Mouse (Mus musculus) liver, embryonic 13.5 days (tissue): Measurements from ENCODE around the gene Tmem164. TPM values are rescaled to one million over a fixed set of nuclear protein-coding genes. Genes with fewer than 3 reads are reported as not detected.
A peak's percentile ranks its signal among the peaks of the same experiment; 100 is the strongest.

Experiments
- ATAC-seq: fragments of 200-750 bp; cut with Nextera tagmentation; 2 replicates; pipeline ENCODE4 v1.8.0; 2017; ENCODE audit warnings: low read depth, mild to moderate bottlenecking, moderate number of reproducible peaks, moderate library complexity
- DNase-seq: peaks from one replicate; pipeline ENCODE4 v3.0.0; 2022
- H3K27ac ChIP-seq: fragments of 300-500 bp; sonication (generic); 2 replicates; pipeline ENCODE4 v1.5.1; 2015; ENCODE audit warnings: moderate library complexity, mild to moderate bottlenecking, inconsistent platforms
- H3K27me3 ChIP-seq: fragments of 300-500 bp; sonication (generic); 2 replicates; pipeline ENCODE4 v1.6.1; 2015; ENCODE audit warnings: mild to moderate bottlenecking, inconsistent platforms
- H3K36me3 ChIP-seq: fragments of 300-500 bp; sonication (generic); 2 replicates; pipeline ENCODE4 v1.6.1; 2015; ENCODE audit warnings: mild to moderate bottlenecking, inconsistent platforms
- H3K4me1 ChIP-seq: fragments of 300-500 bp; sonication (generic); replicated peaks from 2 replicates; pipeline ENCODE4 v1.6.1; 2015; ENCODE audit warnings: inconsistent platforms
- H3K4me2 ChIP-seq: fragments of 300-500 bp; sonication (generic); 2 replicates; pipeline ENCODE4 v1.6.1; 2015; ENCODE audit warnings: inconsistent platforms, mild to moderate bottlenecking, moderate library complexity
- H3K4me3 ChIP-seq: fragments of 300-500 bp; sonication (generic); replicated peaks from 2 replicates; pipeline ENCODE4 v1.5.1; 2015; ENCODE audit warnings: mild to moderate bottlenecking, inconsistent platforms
- H3K9ac ChIP-seq: fragments of 300-500 bp; sonication (generic); 2 replicates; pipeline ENCODE4 v1.6.1; 2015; ENCODE audit warnings: mild to moderate bottlenecking, inconsistent platforms
- H3K9me3 ChIP-seq: fragments of 300-500 bp; sonication (generic); replicated peaks from 2 replicates; pipeline ENCODE4 v1.6.1; 2016; ENCODE audit warnings: inconsistent platforms
- WGBS: fragments of 180-500 bp; shearing (Covaris S2); methylation state at CpG from one replicate; pipeline ENCODE4 v1.1.7; 2015; ENCODE audit not compliant: insufficient replicate concordance; 5-methylcytosine and 5-hydroxymethylcytosine counted together
- polyA plus RNA-seq: library from polyadenylated mRNA; unstranded; fragments of >200 nt; fragmentation: Nextera tagmentation; extraction: Ambion mirVana; gene quantifications from 2 replicates; pipeline ENCODE4 v1.2.1, GENCODE M21; 2015

The Tmem164 gene
- polyA plus RNA-seq, 1 experiment from 2014 or later = 24.1 TPM

GRCm38 (mm10) chrX:142755542-142755941, 74.3 kb downstream of the Tmem164 start:
- DNase-seq = no peak
- Histone ChIP-seq H3K9me3 (no peaks in the 10 kb centered on the region), H3K4me1 (no peaks in the 10 kb centered on the region), H3K27ac (no peak overlapping the region), H3K36me3 (peaks cover 7% of the 10 kb centered on the region; the same call in 1 of the 2 replicates), H3K4me2 (no peak overlapping the region), H3K4me3 (no peak overlapping the region), H3K27me3 (no peaks in the 10 kb centered on the region), H3K9ac (no peak overlapping the region)
- WGBS = 80% methylated on average over 6 of the region's 6 CpGs
- no peak for ATAC-seq

- no peak overlapping the region for H3K9ac ChIP-seq
- no peaks in the 10 kb centered on the region; the same call in 1 of the 2 replicates for H3K27me3 ChIP-seq
- H3K9me3 ChIP-seq = no peaks in the 10 kb centered on the region
- peaks cover 7% of the 10 kb centered on the region; the same call in 1 of the 2 replicates for H3K36me3 ChIP-seq
- no peaks in the 10 kb centered on the region for H3K4me1 ChIP-seq
- WGBS = 81% methylated on average over 6 of the region's 6 CpGs
- H3K27ac ChIP-seq = no peak overlapping the region
- H3K4me2 ChIP-seq = no peak overlapping the region
- H3K4me3 ChIP-seq = no peak overlapping the region
- no peak for DNase-seq
- ATAC-seq = no peak
These were observed 79.2 kb downstream of the Tmem164 start for GRCm38 (mm10) chrX:142760415-142760814.

GRCm38 (mm10) chrX:142763337-142763736, 82.1 kb downstream of the Tmem164 start:
- Histone ChIP-seq H3K9me3 (no peaks in the 10 kb centered on the region), H3K9ac (no peak overlapping the region), H3K4me3 (no peak overlapping the region), H3K4me2 (no peak overlapping the region), H3K27me3 (no peaks in the 10 kb centered on the region; the same call in 1 of the 2 replicates), H3K36me3 (no peaks in the 10 kb centered on the region), H3K27ac (no peak overlapping the region), H3K4me1 (no peaks in the 10 kb centered on the region)
- DNase-seq (no peak), ATAC-seq (no peak)
- WGBS = 63% methylated on average over 7 of the region's 7 CpGs

GRCm38 (mm10) chrX:142769698-142770097, 88.5 kb downstream of the Tmem164 start:
- Histone ChIP-seq H3K4me2 (no peak overlapping the region), H3K27me3 (no peaks in the 10 kb centered on the region), H3K9me3 (no peaks in the 10 kb centered on the region), H3K4me1 (no peaks in the 10 kb centered on the region), H3K9ac (no peak overlapping the region), H3K36me3 (peaks cover 12% of the 10 kb centered on the region; the same call in 1 of the 2 replicates), H3K27ac (no peak overlapping the region), H3K4me3 (no peak overlapping the region)
- no peak for DNase-seq
- WGBS = 86% methylated on average over 6 of the region's 6 CpGs
- no peak for ATAC-seq

- no peak for DNase-seq
- 69% methylated on average over 4 of the region's 4 CpGs for WGBS
- H3K9ac ChIP-seq = no peak overlapping the region
These were observed 92.5 kb downstream of the Tmem164 start for GRCm38 (mm10) chrX:142773658-142774057.

GRCm38 (mm10) chrX:142776131-142776530, 94.9 kb downstream of the Tmem164 start:
- no peak overlapping the region for H3K9ac ChIP-seq
- H3K4me3 ChIP-seq = no peak overlapping the region
- H3K4me1 ChIP-seq = peaks cover 24% of the 10 kb centered on the region
- no peaks in the 10 kb centered on the region for H3K27me3 ChIP-seq
- ATAC-seq (no peak), DNase-seq (no peak)
- H3K4me2 ChIP-seq = no peak overlapping the region
- WGBS = 59% methylated on average over 4 of the region's 4 CpGs
- H3K36me3 ChIP-seq = peaks cover 18% of the 10 kb centered on the region
- H3K27ac ChIP-seq = no peak overlapping the region
- no peaks in the 10 kb centered on the region for H3K9me3 ChIP-seq

More at GRCm38 (mm10) chrX:142773658-142774057, 92.5 kb downstream of the Tmem164 start:
- H3K9me3 ChIP-seq = no peaks in the 10 kb centered on the region
- peaks cover 11% of the 10 kb centered on the region for H3K4me1 ChIP-seq
- no peak for ATAC-seq
- no peak overlapping the region for H3K27ac ChIP-seq
- no peaks in the 10 kb centered on the region for H3K27me3 ChIP-seq
- H3K4me2 ChIP-seq = no peak overlapping the region
- H3K4me3 ChIP-seq = no peak overlapping the region
- H3K36me3 ChIP-seq = peaks cover 21% of the 10 kb centered on the region

GRCm38 (mm10) chrX:142778638-142779037, 97.4 kb downstream of the Tmem164 start:
- ATAC-seq = peak; percentile 99

GRCm38 (mm10) chrX:142786160-142787052, 105.2 kb downstream of the Tmem164 start:
- Histone ChIP-seq H3K9me3 (no peaks in the 10 kb centered on the region), H3K4me1 (no peaks in the 10 kb centered on the region), H3K27ac (no peak overlapping the region), H3K27me3 (no peaks in the 10 kb centered on the region), H3K4me2 (no peak overlapping the region), H3K9ac (no peak overlapping the region), H3K4me3 (no peak overlapping the region), H3K36me3 (peaks cover 15% of the 10 kb centered on the region)
- ATAC-seq = no peak
- no peak for DNase-seq
- WGBS = 68% methylated on average over 10 of the region's 10 CpGs

More at GRCm38 (mm10) chrX:142778638-142779037, 97.4 kb downstream of the Tmem164 start:
- WGBS = 22% methylated on average over 6 of the region's 6 CpGs
- no peaks in the 10 kb centered on the region for H3K27me3 ChIP-seq
- H3K9ac ChIP-seq = no peak overlapping the region
- peaks cover 21% of the 10 kb centered on the region for H3K36me3 ChIP-seq
- H3K4me1 ChIP-seq = peaks cover 24% of the 10 kb centered on the region
- H3K9me3 ChIP-seq = no peaks in the 10 kb centered on the region
- no peak overlapping the region for H3K4me3 ChIP-seq
- H3K27ac ChIP-seq = peak overlapping the region; percentile 59
- H3K4me2 ChIP-seq = peak overlapping the region; percentile 40
- DNase-seq = peak; percentile 34

- H3K9me3 ChIP-seq = no peaks in the 10 kb centered on the region
- H3K4me1 ChIP-seq = no peaks in the 10 kb centered on the region
- no peak overlapping the region for H3K4me2 ChIP-seq
- 70% methylated on average over 2 of the region's 2 CpGs for WGBS
- H3K36me3 ChIP-seq = no peaks in the 10 kb centered on the region; the same call in 1 of the 2 replicates
- H3K27me3 ChIP-seq = no peaks in the 10 kb centered on the region
- DNase-seq = no peak
- H3K27ac ChIP-seq = no peak overlapping the region
- ATAC-seq = no peak
- H3K9ac ChIP-seq = no peak overlapping the region
- no peak overlapping the region for H3K4me3 ChIP-seq
These were observed 111.0 kb downstream of the Tmem164 start for GRCm38 (mm10) chrX:142792185-142792584.

- no peak overlapping the region for H3K9ac ChIP-seq
- no peaks in the 10 kb centered on the region for H3K27me3 ChIP-seq
- no peak overlapping the region for H3K4me3 ChIP-seq
- peaks cover under 1% of the 10 kb centered on the region; the same call in 1 of the 2 replicates for H3K36me3 ChIP-seq
- H3K9me3 ChIP-seq = no peaks in the 10 kb centered on the region
- H3K4me1 ChIP-seq = no peaks in the 10 kb centered on the region
- no peak overlapping the region for H3K27ac ChIP-seq
- DNase-seq (no peak), ATAC-seq (no peak)
- WGBS = 71% methylated on average over 4 of the region's 4 CpGs
- no peak overlapping the region for H3K4me2 ChIP-seq
These were observed 112.9 kb downstream of the Tmem164 start for GRCm38 (mm10) chrX:142794069-142794610.

- H3K4me3 ChIP-seq = no peak overlapping the region
- no peaks in the 10 kb centered on the region for H3K4me1 ChIP-seq
- H3K9me3 ChIP-seq = no peaks in the 10 kb centered on the region
- no peak for ATAC-seq
- H3K27ac ChIP-seq = no peak overlapping the region
- no peak overlapping the region for H3K9ac ChIP-seq
- DNase-seq = no peak
- 85% methylated on average over 3 of the region's 3 CpGs for WGBS
- H3K4me2 ChIP-seq = no peak overlapping the region
- peaks cover 9% of the 10 kb centered on the region; the same call in 1 of the 2 replicates for H3K36me3 ChIP-seq
- no peaks in the 10 kb centered on the region for H3K27me3 ChIP-seq
These were observed 123.4 kb downstream of the Tmem164 start for GRCm38 (mm10) chrX:142804596-142804995.
